Mouse (Mus musculus): ENCODE results near the gene Arrdc2. TPM values are rescaled to one million over a fixed set of nuclear protein-coding genes. Genes with fewer than 3 reads are reported as not detected.

Arrdc2 gene
- polyA plus RNA-seq, 1 experiment from 2014 or later: 2.4 TPM

DNA sequence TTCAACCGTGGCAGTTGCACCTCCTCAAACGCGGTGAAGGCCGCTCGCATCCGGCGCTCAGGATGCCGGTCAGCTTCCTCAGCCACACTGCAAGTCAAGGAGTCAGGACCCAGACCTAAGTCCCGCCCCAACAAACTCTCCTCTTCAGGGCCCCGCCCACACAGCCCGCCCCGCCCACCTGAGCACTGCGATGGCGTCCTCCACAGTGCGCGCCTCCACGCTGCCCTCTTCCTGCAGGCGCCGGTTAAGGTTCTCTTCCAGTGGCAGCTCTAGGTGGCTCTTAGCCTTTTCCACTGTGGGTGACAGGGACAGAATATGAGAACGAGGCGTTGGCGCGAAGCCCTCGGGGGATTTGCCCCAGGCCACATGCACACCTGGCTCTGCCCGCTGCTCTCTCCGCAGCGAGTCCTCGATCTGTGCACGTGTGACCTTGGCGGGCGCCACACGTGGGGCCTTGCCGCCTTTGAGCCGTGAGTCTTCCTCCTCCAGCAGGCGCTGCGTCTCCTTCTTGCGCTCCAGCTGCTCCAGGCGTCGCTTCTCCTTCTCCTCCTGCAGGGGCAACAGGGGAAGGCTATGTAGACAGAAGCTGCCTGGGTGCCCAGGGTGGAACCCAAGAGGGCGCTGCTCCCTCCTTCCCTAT, 29.2 kb upstream of the Arrdc2 start:
- peak overlapping the region; percentile 52 for H3K4me2 ChIP-seq
- H3K27ac ChIP-seq (ENCODE audit: low read depth, low read length): no peak overlapping the region
- peaks cover 9% of the 10 kb centered on the region for H3K27me3 ChIP-seq (ENCODE audit: control insufficient read depth, insufficient read depth, low read length)
- ATAC-seq (replicated peaks; ENCODE audit: insufficient number of reproducible peaks, low FRiP score, low TSS enrichment): no peak
- H3K36me3 ChIP-seq (ENCODE audit: control insufficient read depth, insufficient read depth, low read length): no peaks in the 10 kb centered on the region
- H3K9me3 ChIP-seq (replicated peaks; ENCODE audit: control insufficient read depth, low read length): no peaks in the 10 kb centered on the region
- 0 out of 2 replicates have a peak overlapping the region, but pooled peaks have one; percentile 0 for H3K4me3 ChIP-seq (ENCODE audit: low read depth, low read length)
- 0 out of 2 replicates have a peak overlapping the region, but pooled peaks have one; percentile 23 for H3K9ac ChIP-seq (ENCODE audit: low read depth, low read length)
- peaks cover 34% of the 10 kb centered on the region for H3K4me1 ChIP-seq (ENCODE audit: control insufficient read depth, insufficient read depth, low read length)
- WGBS (ENCODE audit: insufficient replicate concordance): 24% methylated on average over 40 of the region's 40 CpGs

DNA sequence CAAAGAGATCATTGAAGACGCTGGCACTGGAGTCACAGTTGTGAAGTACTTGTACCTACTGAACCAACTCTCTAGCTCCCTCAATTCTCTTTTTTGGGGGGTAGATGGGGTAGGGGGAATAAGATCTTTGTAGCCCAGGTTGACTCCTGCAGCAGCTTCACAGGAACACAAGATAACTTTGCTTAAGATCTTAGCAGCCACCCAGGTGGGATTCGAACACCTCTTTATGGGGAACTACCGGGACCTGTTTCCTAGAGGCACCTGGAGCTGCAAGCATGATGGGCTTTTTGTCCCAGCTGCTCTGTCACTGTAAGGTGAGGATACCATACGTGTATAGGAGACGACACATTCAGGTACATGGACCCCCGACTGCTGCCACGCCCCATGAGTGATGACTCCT, 27.0 kb upstream of the Arrdc2 start:
- H3K9me3 ChIP-seq (replicated peaks; ENCODE audit: control insufficient read depth, low read length): no peaks in the 10 kb centered on the region
- no peak overlapping the region for H3K4me3 ChIP-seq (ENCODE audit: low read depth, low read length)
- H3K4me1 ChIP-seq (ENCODE audit: control insufficient read depth, insufficient read depth, low read length): peaks cover 45% of the 10 kb centered on the region
- peaks cover 30% of the 10 kb centered on the region for H3K27me3 ChIP-seq (ENCODE audit: control insufficient read depth, insufficient read depth, low read length)
- peak overlapping the region; percentile 88; the same call in 1 of the 2 replicates for H3K4me2 ChIP-seq
- ATAC-seq (replicated peaks; ENCODE audit: insufficient number of reproducible peaks, low FRiP score, low TSS enrichment): no peak
- H3K36me3 ChIP-seq (ENCODE audit: control insufficient read depth, insufficient read depth, low read length): no peaks in the 10 kb centered on the region
- WGBS (ENCODE audit: insufficient replicate concordance): 80% methylated on average over 7 of the region's 7 CpGs
- H3K27ac ChIP-seq (ENCODE audit: low read depth, low read length): no peak overlapping the region
- no peak overlapping the region for H3K9ac ChIP-seq (ENCODE audit: low read depth, low read length)

DNA sequence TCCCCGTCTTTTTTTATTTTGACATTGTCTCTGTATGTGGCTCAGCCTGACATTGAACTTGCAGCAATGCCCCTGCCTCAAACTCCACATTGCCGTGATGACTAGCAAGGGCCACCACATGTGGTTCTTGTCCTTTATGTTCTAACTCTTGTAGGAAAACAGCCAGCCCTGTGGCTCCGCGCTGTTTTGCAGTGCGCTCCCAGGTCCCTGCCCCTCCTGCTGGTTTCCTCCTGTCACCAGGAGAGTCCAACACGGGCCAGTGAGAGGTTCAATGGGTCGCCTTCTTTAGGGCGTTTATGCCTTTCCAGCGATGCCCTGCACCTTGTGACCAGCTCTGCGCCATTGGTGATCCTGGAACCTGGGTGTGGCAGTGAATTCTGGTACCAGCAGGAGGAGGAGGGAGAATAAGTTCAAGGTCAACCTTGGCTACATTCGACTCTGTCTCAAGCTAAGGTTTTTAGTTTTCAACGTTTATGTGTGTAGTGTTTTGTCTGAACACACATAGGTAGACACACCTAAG, 26.5 kb upstream of the Arrdc2 start:
- peak overlapping the region; percentile 50; the same call in 1 of the 2 replicates for H3K27ac ChIP-seq (ENCODE audit: low read depth, low read length)
- WGBS (ENCODE audit: insufficient replicate concordance): 11% methylated on average over 12 of the region's 12 CpGs
- peak overlapping the region; percentile 88 for H3K4me2 ChIP-seq
- peak overlapping the region; percentile 54; the same call in 1 of the 2 replicates for H3K9ac ChIP-seq (ENCODE audit: low read depth, low read length)
- H3K4me1 ChIP-seq (ENCODE audit: control insufficient read depth, insufficient read depth, low read length): peaks cover 43% of the 10 kb centered on the region
- no peaks in the 10 kb centered on the region for H3K9me3 ChIP-seq (replicated peaks; ENCODE audit: control insufficient read depth, low read length)
- H3K4me3 ChIP-seq (ENCODE audit: low read depth, low read length): peak overlapping the region; percentile 61
- no peak for ATAC-seq (replicated peaks; ENCODE audit: insufficient number of reproducible peaks, low FRiP score, low TSS enrichment)
- no peaks in the 10 kb centered on the region for H3K36me3 ChIP-seq (ENCODE audit: control insufficient read depth, insufficient read depth, low read length)
- H3K27me3 ChIP-seq (ENCODE audit: control insufficient read depth, insufficient read depth, low read length): peaks cover 34% of the 10 kb centered on the region

DNA sequence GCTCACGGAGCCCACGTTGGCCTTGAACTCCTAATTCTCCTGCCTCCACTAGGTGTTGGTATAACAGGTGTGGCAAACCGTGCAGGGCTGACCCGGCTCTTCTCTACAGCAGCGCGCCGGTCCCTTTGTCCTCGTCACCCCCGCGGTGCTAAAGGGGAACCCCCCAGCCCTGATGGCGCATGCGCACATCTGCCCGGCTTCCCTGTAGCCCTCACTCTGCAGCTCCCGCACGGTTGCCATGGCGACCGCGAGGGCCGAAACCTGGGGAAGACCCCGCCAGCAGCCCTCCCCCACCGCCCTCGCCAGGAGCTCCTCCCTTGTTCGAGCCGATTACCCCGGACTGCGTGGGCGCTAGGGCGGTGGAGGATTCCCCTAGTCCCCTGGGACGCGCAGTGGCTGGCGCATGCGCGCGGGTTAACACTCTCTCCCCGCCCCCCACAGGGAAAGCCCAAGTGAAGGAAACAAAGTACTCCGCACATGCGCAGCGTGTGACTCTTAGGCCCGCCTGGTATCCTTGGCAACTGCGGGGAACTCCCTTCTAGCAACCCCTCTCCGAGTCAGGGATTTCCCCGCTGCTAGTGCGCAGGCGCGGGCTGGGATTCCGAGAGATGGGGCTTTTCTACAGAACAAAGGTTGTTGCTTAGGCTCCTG, 26.0 kb upstream of the Arrdc2 start:
- peaks cover 34% of the 10 kb centered on the region for H3K27me3 ChIP-seq (ENCODE audit: control insufficient read depth, insufficient read depth, low read length)
- under 1% methylated on average over 46 of the region's 46 CpGs for WGBS (ENCODE audit: insufficient replicate concordance)
- H3K27ac ChIP-seq (ENCODE audit: low read depth, low read length): peak overlapping the region; percentile 74
- peaks cover 42% of the 10 kb centered on the region for H3K4me1 ChIP-seq (ENCODE audit: control insufficient read depth, insufficient read depth, low read length)
- peak overlapping the region; percentile 88 for H3K4me2 ChIP-seq
- H3K9ac ChIP-seq (ENCODE audit: low read depth, low read length): peak overlapping the region; percentile 63
- H3K9me3 ChIP-seq (replicated peaks; ENCODE audit: control insufficient read depth, low read length): no peaks in the 10 kb centered on the region
- H3K36me3 ChIP-seq (ENCODE audit: control insufficient read depth, insufficient read depth, low read length): no peaks in the 10 kb centered on the region
- ATAC-seq (replicated peaks; ENCODE audit: insufficient number of reproducible peaks, low FRiP score, low TSS enrichment): peak; percentile 83
- peak overlapping the region; percentile 61 for H3K4me3 ChIP-seq (ENCODE audit: low read depth, low read length)

DNA sequence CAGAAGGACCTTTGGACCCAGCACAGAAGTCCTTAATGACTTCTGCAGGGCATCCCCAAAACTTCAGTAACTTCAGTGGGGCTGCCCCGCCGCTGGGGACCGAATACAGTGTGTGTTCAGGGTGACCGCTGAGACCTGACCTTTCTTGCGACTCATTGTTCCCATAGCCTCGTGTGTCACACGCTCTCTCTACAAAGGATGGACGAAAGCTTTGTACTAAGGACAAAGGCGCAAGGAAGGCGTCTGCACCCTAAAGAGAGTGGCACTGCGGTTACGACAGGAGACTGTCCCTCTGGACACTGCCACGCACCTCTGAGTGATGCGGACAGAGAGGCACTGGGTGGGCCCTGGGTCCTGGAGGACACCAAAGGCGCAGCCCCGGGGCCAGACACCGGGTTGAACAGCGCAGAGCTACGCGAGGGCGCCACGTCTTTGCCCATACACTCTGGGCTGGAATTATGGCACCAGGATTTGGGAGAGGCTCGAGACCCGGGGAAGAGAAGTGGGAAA, 25.2 kb upstream of the Arrdc2 start:
- Histone ChIP-seq H3K9me3 (replicated peaks; ENCODE audit: control insufficient read depth, low read length) (no peaks in the 10 kb centered on the region), H3K4me1 (ENCODE audit: control insufficient read depth, insufficient read depth, low read length) (peaks cover 42% of the 10 kb centered on the region), H3K4me2 (peak overlapping the region; percentile 88), H3K27me3 (ENCODE audit: control insufficient read depth, insufficient read depth, low read length) (peaks cover 34% of the 10 kb centered on the region), H3K4me3 (ENCODE audit: low read depth, low read length) (peak overlapping the region; percentile 61), H3K27ac (ENCODE audit: low read depth, low read length) (peak overlapping the region; percentile 74), H3K9ac (ENCODE audit: low read depth, low read length) (peak overlapping the region; percentile 63), H3K36me3 (ENCODE audit: control insufficient read depth, insufficient read depth, low read length) (no peaks in the 10 kb centered on the region)
- 0 out of 2 replicates have a peak, but pooled peaks have one; percentile 11 for ATAC-seq (replicated peaks; ENCODE audit: insufficient number of reproducible peaks, low FRiP score, low TSS enrichment)
- WGBS (ENCODE audit: insufficient replicate concordance): 2% methylated on average over 24 of the region's 24 CpGs

DNA sequence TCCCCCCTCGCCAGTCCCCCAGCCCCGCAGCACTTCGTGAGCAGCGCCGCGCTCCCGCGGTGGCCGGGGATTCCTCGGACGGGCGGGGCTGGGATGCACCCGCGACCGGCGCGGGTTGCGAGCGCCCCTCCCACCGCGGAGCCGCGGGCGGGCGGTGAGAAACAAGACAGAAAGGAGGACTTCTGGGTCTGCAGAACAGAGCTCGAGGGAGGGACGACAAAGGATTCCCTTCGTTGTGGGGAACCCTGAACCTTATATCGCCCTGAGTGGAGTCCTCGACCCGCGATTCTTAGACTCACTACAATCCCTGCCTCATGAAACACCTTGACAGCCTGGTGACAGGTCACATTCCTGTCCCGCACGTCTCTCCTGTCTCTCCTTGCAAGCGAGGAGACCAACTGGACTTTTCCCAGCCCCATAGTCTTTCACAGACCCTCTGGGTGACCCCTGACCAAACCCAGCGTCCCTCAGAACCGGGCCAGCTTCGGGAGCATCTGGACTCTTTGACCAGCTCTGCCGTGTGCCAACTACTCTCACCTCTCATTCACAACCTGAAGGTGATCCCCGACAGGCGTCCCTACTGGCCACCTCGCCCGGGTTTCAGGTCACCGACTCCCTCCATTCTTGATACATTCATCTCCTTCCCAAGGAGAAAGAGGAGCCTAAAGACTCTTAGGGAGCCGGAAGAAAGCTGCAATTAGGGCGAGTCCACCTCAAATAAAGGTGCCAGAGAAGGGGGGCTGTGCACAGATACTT, 24.6 kb upstream of the Arrdc2 start:
- H3K27me3 ChIP-seq (ENCODE audit: control insufficient read depth, insufficient read depth, low read length): peaks cover 34% of the 10 kb centered on the region
- peak overlapping the region; percentile 61 for H3K4me3 ChIP-seq (ENCODE audit: low read depth, low read length)
- peak overlapping the region; percentile 88 for H3K4me2 ChIP-seq
- H3K27ac ChIP-seq (ENCODE audit: low read depth, low read length): no peak overlapping the region
- peaks cover 39% of the 10 kb centered on the region for H3K4me1 ChIP-seq (ENCODE audit: control insufficient read depth, insufficient read depth, low read length)
- H3K36me3 ChIP-seq (ENCODE audit: control insufficient read depth, insufficient read depth, low read length): no peaks in the 10 kb centered on the region
- no peak for ATAC-seq (replicated peaks; ENCODE audit: insufficient number of reproducible peaks, low FRiP score, low TSS enrichment)
- no peaks in the 10 kb centered on the region for H3K9me3 ChIP-seq (replicated peaks; ENCODE audit: control insufficient read depth, low read length)
- peak overlapping the region; percentile 72 for H3K9ac ChIP-seq (ENCODE audit: low read depth, low read length)
- WGBS (ENCODE audit: insufficient replicate concordance): 2% methylated on average over 46 of the region's 46 CpGs

DNA sequence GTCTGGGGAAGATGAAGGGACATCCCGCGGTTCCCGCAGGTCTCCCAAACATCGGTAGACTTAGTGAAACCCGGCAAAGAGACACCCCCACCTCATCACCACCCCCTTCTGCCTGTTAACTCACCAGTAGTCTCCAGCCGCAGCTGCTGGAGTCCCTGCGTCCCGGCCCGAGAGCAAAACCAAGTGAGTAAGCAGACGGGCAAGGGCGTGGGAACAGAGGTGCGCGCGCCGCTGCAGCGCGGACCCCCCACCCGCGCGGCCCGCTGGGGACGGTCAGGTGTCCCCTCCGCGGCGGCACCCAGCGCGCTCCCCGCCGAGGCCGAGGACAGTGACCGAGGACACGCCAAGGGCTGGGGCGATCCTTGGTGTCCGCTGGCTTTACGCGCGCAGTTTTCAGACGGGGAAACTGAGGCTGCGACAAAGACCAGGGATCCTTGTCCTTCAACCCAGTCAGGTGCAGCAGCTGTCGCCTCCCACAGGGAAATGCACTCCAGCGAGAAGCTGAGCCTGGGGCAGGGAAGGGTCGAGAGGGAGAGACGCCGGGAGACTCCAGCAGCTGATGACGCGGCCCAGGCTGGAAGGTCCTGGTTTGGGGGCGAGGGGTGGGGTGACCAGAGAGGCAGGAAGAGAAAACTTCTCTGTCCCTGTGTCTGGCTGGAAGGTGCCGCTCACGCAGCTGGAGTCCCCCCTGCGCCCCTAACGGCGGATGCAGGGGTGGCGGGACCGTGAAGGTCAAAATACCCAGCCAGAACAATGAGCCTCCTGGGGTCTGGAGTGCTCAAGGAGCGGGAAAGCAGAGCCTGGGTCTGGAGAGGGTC, 23.5 kb upstream of the Arrdc2 start, which contains the start of gene Kcnn1:
Kcnn1 (minus strand) TSS at position 435 of the 818 bp plus-strand sequence.
- no peaks in the 10 kb centered on the region for H3K36me3 ChIP-seq (ENCODE audit: control insufficient read depth, insufficient read depth, low read length)
- WGBS (ENCODE audit: insufficient replicate concordance): under 1% methylated on average over 54 of the region's 55 CpGs
- H3K4me3 ChIP-seq (ENCODE audit: low read depth, low read length): peak within 1 kb of the TSS; percentile 61
- H3K4me2 ChIP-seq: peak within 1 kb of the TSS; percentile 88
- H3K27ac ChIP-seq (ENCODE audit: low read depth, low read length): peak within 1 kb of the TSS; percentile 29; the same call in 1 of the 2 replicates
- H3K27me3 ChIP-seq (ENCODE audit: control insufficient read depth, insufficient read depth, low read length): peaks cover 34% of the 10 kb centered on the region
- no peaks in the 10 kb centered on the region for H3K9me3 ChIP-seq (replicated peaks; ENCODE audit: control insufficient read depth, low read length)
- ATAC-seq (replicated peaks; ENCODE audit: insufficient number of reproducible peaks, low FRiP score, low TSS enrichment): no peak
- peaks cover 31% of the 10 kb centered on the region for H3K4me1 ChIP-seq (ENCODE audit: control insufficient read depth, insufficient read depth, low read length)
- peak within 1 kb of the TSS; percentile 72 for H3K9ac ChIP-seq (ENCODE audit: low read depth, low read length)
